Mouse (Mus musculus): ENCODE data around the gene Olfr31. TPM values are rescaled to one million over a fixed set of nuclear protein-coding genes. Genes with fewer than 3 reads are reported as not detected.

Olfr31 gene
- polyA plus RNA-seq, 1 experiment from 2014 or later: not detected

DNA sequence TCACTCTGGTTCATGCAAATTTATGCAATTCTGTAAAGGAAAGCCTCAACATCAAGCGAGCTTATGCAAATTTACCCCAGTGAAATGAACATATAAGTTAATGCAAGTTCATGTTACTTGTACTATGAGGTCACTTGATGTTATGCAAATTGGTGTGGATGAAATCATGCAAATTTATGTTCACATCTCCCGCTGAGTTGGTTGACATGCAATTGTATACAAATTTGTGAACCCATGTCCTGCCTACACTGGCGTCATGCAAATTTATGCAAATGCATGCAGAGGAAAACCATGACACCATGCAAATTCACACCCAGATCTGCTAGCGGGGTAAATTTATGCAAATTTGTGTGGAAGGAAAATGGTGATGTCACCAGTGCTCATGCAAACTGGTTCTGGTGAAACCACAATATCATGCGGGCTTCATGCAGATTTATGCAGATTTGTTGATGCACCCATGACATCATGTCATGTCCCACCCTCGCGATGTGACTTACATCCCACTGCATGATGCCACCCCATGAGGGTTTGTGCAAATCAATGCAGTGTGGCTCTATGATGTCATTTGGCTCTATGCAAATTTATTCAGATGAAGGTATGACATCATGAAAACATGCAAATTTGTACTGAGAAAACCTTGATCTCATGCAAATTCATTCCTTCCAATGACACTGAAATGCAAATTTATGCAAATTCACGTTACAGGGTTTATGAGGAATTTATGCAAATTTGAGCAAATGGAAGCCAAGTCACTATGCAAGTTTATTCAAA lies 31.3 kb downstream of the Olfr31 start:
- Histone ChIP-seq H3K27me3 (replicated peaks; ENCODE audit: insufficient read depth, low read length) (no peaks in the 10 kb centered on the region), H3K9me3 (ENCODE audit: low read length) (peaks cover 30% of the 10 kb centered on the region), H3K27ac (ENCODE audit: low read length) (no peak overlapping the region), H3K4me3 (ENCODE audit: low read depth, low read length) (no peak overlapping the region), H3K4me1 (ENCODE audit: insufficient read depth, low read depth, low read length) (no peaks in the 10 kb centered on the region), H3K36me3 (ENCODE audit: insufficient read depth, low read length) (no peaks in the 10 kb centered on the region), H3K4me2 (replicated peaks; ENCODE audit: low read depth, low read length) (no peak overlapping the region), H3K9ac (replicated peaks; ENCODE audit: low read depth) (no peak overlapping the region)
- TF ChIP-seq CTCF (IDR thresholded peaks at IDR 0.05) (no peak), EP300 (IDR thresholded peaks at IDR 0.05) (no peak)
- WGBS: 92% methylated on average over 8 of the region's 8 CpGs
- no peak for DNase-seq (ENCODE audit: low spot score)
- no peak for ATAC-seq

DNA sequence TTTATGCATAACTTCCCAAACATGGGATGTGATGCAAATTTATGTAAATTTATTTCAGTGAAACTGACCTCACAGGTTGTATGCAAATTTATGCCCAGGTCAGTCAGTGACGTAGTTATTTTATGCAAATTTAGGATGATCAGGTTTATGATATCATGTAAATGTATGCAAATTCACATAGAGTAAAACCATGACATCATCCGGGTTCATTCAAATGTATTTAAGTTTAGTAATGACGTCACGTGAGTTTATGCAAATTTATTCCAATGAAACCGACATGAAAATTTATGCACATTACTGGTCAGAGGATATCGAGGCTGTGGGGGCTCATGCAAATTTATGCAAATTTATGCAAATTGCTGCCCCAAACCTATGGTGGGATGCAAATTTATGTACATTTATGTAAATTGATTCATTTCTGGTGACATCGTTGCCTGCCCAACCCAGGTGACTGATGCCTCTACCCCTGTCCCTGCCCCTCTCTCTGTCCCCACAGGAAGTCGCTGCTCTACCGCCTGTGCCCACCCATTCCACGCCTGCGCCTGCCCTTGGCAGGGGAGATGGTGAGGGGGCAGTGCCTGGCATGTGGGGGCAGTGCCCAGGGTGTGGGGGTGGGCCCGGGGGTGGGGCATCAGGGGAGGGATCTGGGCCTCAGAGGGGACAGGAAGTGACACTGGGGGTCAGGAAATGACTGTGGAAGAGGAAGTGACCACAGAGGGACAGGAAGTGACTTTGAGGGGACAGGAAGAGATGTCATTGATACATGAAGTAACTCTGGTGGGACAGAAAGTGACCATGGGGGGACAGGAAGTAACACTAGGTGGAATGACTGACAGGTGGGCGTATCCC lies 32.1 kb downstream of the Olfr31 start:
- DNase-seq (ENCODE audit: low spot score) (peak; percentile 5), ATAC-seq (0 out of 2 replicates have a peak, but pooled peaks have one; percentile 12)

DNA sequence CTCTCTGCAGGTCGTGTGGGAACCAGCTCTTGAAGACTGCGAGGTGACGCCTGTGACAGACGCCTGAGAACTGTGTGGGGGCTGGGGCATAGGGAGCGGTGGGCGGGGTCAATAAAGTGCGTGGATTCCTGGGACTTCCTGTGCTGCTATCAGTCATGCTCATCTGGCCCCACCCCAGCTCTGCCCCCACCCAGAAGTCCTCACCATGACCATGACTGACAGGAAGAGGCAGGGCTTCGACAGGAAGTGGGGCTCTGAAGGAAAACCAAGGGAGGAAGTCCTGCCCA lies 32.7 kb downstream of the Olfr31 start:
- no peak overlapping the region for H3K9ac ChIP-seq (replicated peaks; ENCODE audit: low read depth)
- ATAC-seq (peak; percentile 18; the same call in 1 of the 2 replicates), DNase-seq (ENCODE audit: low spot score) (peak; percentile 6)
- 85% methylated on average over 8 of the region's 8 CpGs for WGBS
- H3K27ac ChIP-seq (ENCODE audit: low read length): no peak overlapping the region
- no peak overlapping the region for H3K4me3 ChIP-seq (ENCODE audit: low read depth, low read length)
- H3K4me2 ChIP-seq (replicated peaks; ENCODE audit: low read depth, low read length): no peak overlapping the region
- no peaks in the 10 kb centered on the region for H3K36me3 ChIP-seq (ENCODE audit: insufficient read depth, low read length)
- H3K4me1 ChIP-seq (ENCODE audit: insufficient read depth, low read depth, low read length): no peaks in the 10 kb centered on the region
- H3K9me3 ChIP-seq (ENCODE audit: low read length): peaks cover 18% of the 10 kb centered on the region
- no peaks in the 10 kb centered on the region for H3K27me3 ChIP-seq (replicated peaks; ENCODE audit: insufficient read depth, low read length)
- TF ChIP-seq EP300 (IDR thresholded peaks at IDR 0.05) (no peak), CTCF (IDR thresholded peaks at IDR 0.05) (no peak)

More for the DNA sequence above, 32.1 kb downstream of the Olfr31 start:
- TF ChIP-seq EP300 (IDR thresholded peaks at IDR 0.05): no peak
- TF ChIP-seq CTCF (IDR thresholded peaks at IDR 0.05): no peak
- no peaks in the 10 kb centered on the region for H3K4me1 ChIP-seq (ENCODE audit: insufficient read depth, low read depth, low read length)
- no peaks in the 10 kb centered on the region for H3K27me3 ChIP-seq (replicated peaks; ENCODE audit: insufficient read depth, low read length)
- H3K36me3 ChIP-seq (ENCODE audit: insufficient read depth, low read length): no peaks in the 10 kb centered on the region
- H3K4me3 ChIP-seq (ENCODE audit: low read depth, low read length): no peak overlapping the region
- no peak overlapping the region for H3K27ac ChIP-seq (ENCODE audit: low read length)
- 97% methylated on average over 13 of the region's 13 CpGs for WGBS
- no peak overlapping the region for H3K9ac ChIP-seq (replicated peaks; ENCODE audit: low read depth)
- H3K9me3 ChIP-seq (ENCODE audit: low read length): peaks cover 22% of the 10 kb centered on the region
- H3K4me2 ChIP-seq (replicated peaks; ENCODE audit: low read depth, low read length): no peak overlapping the region

Other genes starting within 250 kb of the Olfr31 start
- 130 and 132 TPM in 2 replicates for gene Psmd6, start 201.8 kb upstream of the Olfr31 start, polyA plus RNA-seq (2015; fragmentation: Nextera tagmentation; extraction: Ambion mirVana)
- gene Olfr720, start 136.0 kb upstream of the Olfr31 start, polyA plus RNA-seq (2015; fragmentation: Nextera tagmentation; extraction: Ambion mirVana): not detected in 2 replicates
- 12.2 and 14.3 TPM in 2 replicates for gene Il3ra, start 23.4 kb downstream of the Olfr31 start, polyA plus RNA-seq (2015; fragmentation: Nextera tagmentation; extraction: Ambion mirVana)
- gene Olfr721-ps1, start 78.5 kb downstream of the Olfr31 start, polyA plus RNA-seq (2015; fragmentation: Nextera tagmentation; extraction: Ambion mirVana): not detected in 2 replicates

Data from lung, postnatal 0 days (tissue).